Comparison of ENCODE assay signal across 8 mouse cellular contexts in genomic region chr10:121498481-121498904, GRCm38 (mm10). TPM values are rescaled to one million over a fixed set of nuclear protein-coding genes. Genes with fewer than 3 reads are reported as not detected.
DNase-seq lines count a peak whose midpoint lies in the region; ATAC-seq lines count a peak whose summit lies in the region.

No protein-coding gene starts in this region.

- no peak overlapping the region for H3K4me3 ChIP-seq in midbrain, embryonic 10.5 days

- no peak overlapping the region for H3K27ac ChIP-seq in midbrain, embryonic 10.5 days (replicated peaks)

- H3K9me3 ChIP-seq in midbrain, embryonic 10.5 days (replicated peaks), result no peaks in the 10 kb centered on the region

- H3K4me1 ChIP-seq in midbrain, embryonic 10.5 days, result peaks cover 14% of the 10 kb centered on the region

- no peaks in the 10 kb centered on the region; the same call in 1 of the 2 replicates for H3K27me3 ChIP-seq in midbrain, embryonic 10.5 days (ENCODE audit: low read depth, poor library complexity, severe bottlenecking)

- WGBS in midbrain, embryonic 10.5 days, result 78% methylated on average over 8 of the region's 8 CpGs

- peak; percentile 32 for ATAC-seq in megakaryocyte progenitor cell, adult 5-6 weeks (replicated peaks; ENCODE audit: poor library complexity)

- no peaks in the 10 kb centered on the region for H3K36me3 ChIP-seq in midbrain, embryonic 10.5 days

- intact Hi-C loops in gastrocnemius, postnatal 36 days (cut with DNase I), result no loop called here

- peak; percentile 22 for DNase-seq in gastrocnemius, postnatal 25 days
- no peak for DNase-seq in gastrocnemius, postnatal 36 days
- peak; percentile 57 for DNase-seq in heart, adult 8-10 months (ENCODE audit: low spot score)
- DNase-seq in kidney, postnatal 25 days, result peak; percentile 78 to 88
- DNase-seq in layer of hippocampus, postnatal 36 days, result no peak
- no peak for DNase-seq in gastrocnemius, adult 18-20 months (ENCODE audit: low spot score)
- DNase-seq in midbrain, embryonic 10.5 days (ENCODE audit: low spot score), result no peak

RNA-seq across cellular contexts. Expression of gene Rassf3, which starts 22.3 kb away (rescaled TPM):
- total RNA-seq in gastrocnemius, postnatal 25 days (2021), result 10 to 100 TPM; 48.5 to 51.3 TPM
- total RNA-seq in gastrocnemius, postnatal 36 days (2021), result 10 to 100 TPM; 38.5 to 41.2 TPM
- total RNA-seq in heart, adult 8-10 months (2022), result 100 to 1,000 TPM; 131 to 151 (median 141) TPM
- total RNA-seq in megakaryocyte progenitor cell, adult 5-6 weeks (2015), result 23.3 and 24.7 TPM in 2 replicates
- total RNA-seq in megakaryocyte progenitor cell, adult 5-6 weeks (2017), result 18.2 and 20.0 TPM in 2 replicates
- total RNA-seq in layer of hippocampus, postnatal 36 days (2021), result 1 to 10 TPM; 8.2 to 8.9 TPM
- total RNA-seq in gastrocnemius, adult 18-20 months (2021), result 10 to 100 TPM; 34.7 to 47.5 TPM
- polyA plus RNA-seq in midbrain, embryonic 10.5 days (2016; fragmentation: Nextera tagmentation; extraction: Ambion mirVana), result 7.2 and 7.8 TPM in 2 replicates

Comparison
In these comparisons a context has a peak if more than half of its experiments do, and no peak if none do; other contexts are left out.
1. DNase-seq: peak in gastrocnemius, postnatal 25 days (single experiment), heart, adult 8-10 months (single experiment) and kidney, postnatal 25 days (2 of 2); none in gastrocnemius, postnatal 36 days (0 of 2), layer of hippocampus, postnatal 36 days (0 of 2), gastrocnemius, adult 18-20 months (single experiment) and midbrain, embryonic 10.5 days (single experiment).